Mouse (Mus musculus) E14TG2a.4 (cell line): ENCODE results near the gene Fbxw7.

Experiments used
- CTCF ChIP-seq: conservative IDR thresholded peaks from 2 replicates; pipeline ENCODE4 v1.5.1; 2014; ENCODE audit warnings: low read length
- NANOG ChIP-seq: IDR thresholded peaks from 2 replicates; pipeline ENCODE4 v1.6.1; 2014; ENCODE audit warnings: borderline replicate concordance, low read length, mixed read lengths
- POU5F1 ChIP-seq: IDR thresholded peaks from 2 replicates; pipeline ENCODE4 v1.6.1; 2014; ENCODE audit warnings: low read length, borderline replicate concordance

DNA sequence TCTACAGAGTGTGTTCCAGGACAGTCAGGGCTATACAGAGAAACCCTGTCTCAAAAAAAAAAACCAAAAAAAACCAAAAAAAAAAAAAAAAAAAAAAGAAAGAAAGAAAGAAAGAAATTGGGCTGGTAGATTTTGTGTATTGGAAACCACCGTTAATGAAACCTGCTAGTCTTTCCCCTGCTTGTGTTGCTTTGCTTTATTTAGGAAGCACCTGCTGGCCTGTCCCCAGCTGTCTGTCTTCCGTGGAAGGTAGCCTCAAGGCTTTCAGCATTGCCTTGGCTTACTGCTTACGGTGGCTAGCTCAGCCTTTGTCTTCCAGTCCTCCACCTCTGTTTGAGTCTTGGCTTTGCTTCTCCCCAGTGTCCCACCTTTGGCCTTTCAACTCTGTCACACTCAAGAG lies 11.9 kb downstream of the Fbxw7 start:
- TF ChIP-seq CTCF, result no peak
- no peak for TF ChIP-seq POU5F1
- no peak for TF ChIP-seq NANOG
